Mouse (Mus musculus): ENCODE data around the gene Gm7138. TPM values are rescaled to one million over a fixed set of nuclear protein-coding genes. Genes with fewer than 3 reads are reported as not detected.
"Not testable (repeated sequence)": the region's sequence is repeated elsewhere in the genome, so short reads cannot be mapped to it uniquely, and the experiment has no call there.

The Gm7138 gene
- polyA plus RNA-seq, 3 experiments from 2014 or later: not detected

GRCm38 (mm10) chr10:77741924-77742688 lies 34.6 kb downstream of the Gm7138 start, which contains the start of gene Gm18596:
TSS of gene Gm18596 (minus strand) at chr10:77742638.
- not testable (repeated sequence) for ATAC-seq

- no peak for ATAC-seq
Measured at GRCm38 (mm10) chr10:77738929-77739328, 37.8 kb downstream of the Gm7138 start.

- no peak for ATAC-seq
Measured at GRCm38 (mm10) chr10:77735928-77736327, 40.8 kb downstream of the Gm7138 start.

DNA sequence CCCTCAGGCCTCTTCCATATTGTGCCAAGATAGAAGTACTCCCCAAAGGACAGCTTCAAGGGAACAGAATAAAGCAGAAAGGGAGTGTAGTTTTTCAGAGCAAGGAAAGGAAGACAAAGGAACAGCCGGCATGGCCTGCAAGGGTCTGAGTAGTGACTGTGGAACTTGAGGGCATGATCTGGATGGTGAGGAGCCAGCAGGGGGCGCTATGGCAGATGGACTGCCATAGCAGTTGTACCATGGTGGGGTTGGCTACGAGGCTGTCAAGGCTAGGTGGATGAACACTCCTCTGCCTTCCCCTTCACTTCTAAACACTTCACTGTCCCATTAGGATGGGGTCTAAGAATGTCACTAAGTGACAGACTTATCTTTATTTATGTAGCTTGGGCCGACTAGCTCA lies 47.5 kb downstream of the Gm7138 start:
- ATAC-seq: no peak

- ATAC-seq: no peak
Measured at GRCm38 (mm10) chr10:77728280-77728679, 48.5 kb downstream of the Gm7138 start.

Other genes with a start within 250 kb of the Gm7138 start
- 100 to 1,000 TPM; 493 to 517 (median 499) TPM for gene Itgb2, start 246.7 kb downstream of the Gm7138 start, polyA plus RNA-seq (2017; shearing (Covaris generic))
- gene Pttg1ip, start 195.2 kb downstream of the Gm7138 start, polyA plus RNA-seq (2017; shearing (Covaris generic)): 100 to 1,000 TPM in 2 of 3 experiments, 10 to 100 TPM in 1; 83.7 to 113 (median 112) TPM
- 10 to 100 TPM; 73.1 to 90.7 (median 74.3) TPM for gene Sumo3, start 170.8 kb downstream of the Gm7138 start, polyA plus RNA-seq (2017; shearing (Covaris generic))
- gene Gm49325, start 170.7 kb downstream of the Gm7138 start, polyA plus RNA-seq (2017; shearing (Covaris generic)): 10 to 100 TPM in 1 of 3 experiments, 1 to 10 TPM in 1, not detected in 1; 3.6 to 10.0 TPM
- gene Ube2g2, start 154.7 kb downstream of the Gm7138 start, polyA plus RNA-seq (2017; shearing (Covaris generic)): 10 to 100 TPM; 41.1 to 55.4 (median 50.1) TPM
- gene Tspear, start 90.4 kb downstream of the Gm7138 start, polyA plus RNA-seq (2017; shearing (Covaris generic)): under 1 TPM; 0.26 to 0.54 (median 0.28) TPM
- gene Gm19402, start 86.2 kb downstream of the Gm7138 start, polyA plus RNA-seq (2017; shearing (Covaris generic)): not detected
- gene Gm9508, start 79.7 kb downstream of the Gm7138 start, polyA plus RNA-seq (2017; shearing (Covaris generic)): not detected
- gene Gm10272, start 70.3 kb downstream of the Gm7138 start, polyA plus RNA-seq (2017; shearing (Covaris generic)): not detected
- not detected for gene Gm10024, start 65.5 kb downstream of the Gm7138 start, polyA plus RNA-seq (2017; shearing (Covaris generic))
- not detected for gene Gm10142, start 61.1 kb downstream of the Gm7138 start, polyA plus RNA-seq (2017; shearing (Covaris generic))
- gene Krtap12-1, start 56.3 kb downstream of the Gm7138 start, polyA plus RNA-seq (2017; shearing (Covaris generic)): not detected
- not detected for gene Gm10100, start 50.5 kb downstream of the Gm7138 start, polyA plus RNA-seq (2017; shearing (Covaris generic))
- gene Gm18596, start 34.3 kb downstream of the Gm7138 start, polyA plus RNA-seq (2017; shearing (Covaris generic)): not detected
- not detected for gene Gm9736, start 25.6 kb downstream of the Gm7138 start, polyA plus RNA-seq (2017; shearing (Covaris generic))
- gene Gm3233, start 17.3 kb downstream of the Gm7138 start, polyA plus RNA-seq (2017; shearing (Covaris generic)): not detected
- gene Gm3238, start 5.6 kb downstream of the Gm7138 start, polyA plus RNA-seq (2017; shearing (Covaris generic)): not detected
- gene Gm3250, start 5.6 kb upstream of the Gm7138 start, polyA plus RNA-seq (2017; shearing (Covaris generic)): not detected
- not detected for gene Gm7137, start 11.3 kb upstream of the Gm7138 start, polyA plus RNA-seq (2017; shearing (Covaris generic))
- gene Gm9639, start 18.1 kb upstream of the Gm7138 start, polyA plus RNA-seq (2017; shearing (Covaris generic)): not detected
- gene Gm19668, start 22.2 kb upstream of the Gm7138 start, polyA plus RNA-seq (2017; shearing (Covaris generic)): not detected
- not detected for gene Gm9507, start 34.9 kb upstream of the Gm7138 start, polyA plus RNA-seq (2017; shearing (Covaris generic))
- not detected for gene Gm2696, start 37.7 kb upstream of the Gm7138 start, polyA plus RNA-seq (2017; shearing (Covaris generic))
- gene Krtap10-4, start 50.2 kb upstream of the Gm7138 start, polyA plus RNA-seq (2017; shearing (Covaris generic)): not detected
- not detected for gene Krtap10-10, start 59.0 kb upstream of the Gm7138 start, polyA plus RNA-seq (2017; shearing (Covaris generic))
- not detected for gene Gm36176, start 69.9 kb upstream of the Gm7138 start, polyA plus RNA-seq (2017; shearing (Covaris generic))
- not detected for gene Gm10318, start 75.9 kb upstream of the Gm7138 start, polyA plus RNA-seq (2017; shearing (Covaris generic))
- not detected for gene Gm3285, start 85.0 kb upstream of the Gm7138 start, polyA plus RNA-seq (2017; shearing (Covaris generic))
- gene Lrrc3, start 125.6 kb upstream of the Gm7138 start, polyA plus RNA-seq (2017; shearing (Covaris generic)): not detected
- gene Trpm2, start 193.6 kb upstream of the Gm7138 start, polyA plus RNA-seq (2017; shearing (Covaris generic)): under 1 TPM in 2 of 3 experiments, not detected in 1; 0.13 to 0.59 TPM
- 1 to 10 TPM; 5.9 to 9.5 (median 7.7) TPM for gene 1810043G02Rik, start 201.6 kb upstream of the Gm7138 start, polyA plus RNA-seq (2017; shearing (Covaris generic))
- gene Pfkl, start 233.1 kb upstream of the Gm7138 start, polyA plus RNA-seq (2017; shearing (Covaris generic)): 10 to 100 TPM; 58.9 to 60.6 (median 59.1) TPM